Mouse (Mus musculus): Measurements from ENCODE around the gene Cyb5r4.
"Not testable (repeated sequence)": the region's sequence is repeated elsewhere in the genome, so short reads cannot be mapped to it uniquely, and the experiment has no call there.

Cyb5r4 gene

GRCm38 (mm10) chr9:87025764-87026163, 4.0 kb downstream of the Cyb5r4 start:
- peak; percentile 18 to 49 for DNase-seq (ENCODE audit: low spot score in 2 of 2)

GRCm38 (mm10) chr9:87027423-87028084, 5.7 kb downstream of the Cyb5r4 start:
- peak; percentile 46 to 58 for DNase-seq (ENCODE audit: low spot score in 2 of 2)

GRCm38 (mm10) chr9:87032196-87032595, 10.4 kb downstream of the Cyb5r4 start:
- DNase-seq (ENCODE audit: low spot score in 2 of 2): no peak

- no peak for DNase-seq (ENCODE audit: low spot score in 2 of 2)
Measured at GRCm38 (mm10) chr9:87034831-87035580, 13.2 kb downstream of the Cyb5r4 start.

GRCm38 (mm10) chr9:87049425-87049824, 27.6 kb downstream of the Cyb5r4 start:
- DNase-seq (ENCODE audit: low spot score in 2 of 2): no peak

GRCm38 (mm10) chr9:87055547-87056235, 33.9 kb downstream of the Cyb5r4 start:
- DNase-seq (ENCODE audit: low spot score in 2 of 2): no peak

- DNase-seq (ENCODE audit: low spot score in 2 of 2): no peak
Measured at GRCm38 (mm10) chr9:87062337-87062736, 40.5 kb downstream of the Cyb5r4 start.

- no peak for DNase-seq (ENCODE audit: low spot score in 2 of 2)
Measured at GRCm38 (mm10) chr9:87068160-87068559, 46.3 kb downstream of the Cyb5r4 start.

- DNase-seq (ENCODE audit: low spot score in 2 of 2): not testable (repeated sequence)
Measured at GRCm38 (mm10) chr9:87071566-87071965, 49.8 kb downstream of the Cyb5r4 start.

- DNase-seq (ENCODE audit: low spot score in 2 of 2): no peak
Measured at GRCm38 (mm10) chr9:87077919-87078318, 56.1 kb downstream of the Cyb5r4 start.

GRCm38 (mm10) chr9:87079511-87079910, 57.7 kb downstream of the Cyb5r4 start:
- no peak for DNase-seq (ENCODE audit: low spot score in 2 of 2)

- DNase-seq (ENCODE audit: low spot score in 2 of 2): no peak
Measured at GRCm38 (mm10) chr9:87086991-87087390, 65.2 kb downstream of the Cyb5r4 start.

- DNase-seq (ENCODE audit: low spot score in 2 of 2): peak in 1 of 2 experiments; percentile 9
Measured at GRCm38 (mm10) chr9:87097989-87098388, 76.2 kb downstream of the Cyb5r4 start.

GRCm38 (mm10) chr9:87115019-87115418, 93.2 kb downstream of the Cyb5r4 start:
- no peak for DNase-seq (ENCODE audit: low spot score in 2 of 2)

GRCm38 (mm10) chr9:87115456-87115931, 93.7 kb downstream of the Cyb5r4 start:
- DNase-seq (ENCODE audit: low spot score in 2 of 2): no peak

GRCm38 (mm10) chr9:87115978-87116377, 94.2 kb downstream of the Cyb5r4 start:
- DNase-seq (ENCODE audit: low spot score in 2 of 2): no peak

- DNase-seq (ENCODE audit: low spot score in 2 of 2): no peak
Measured at GRCm38 (mm10) chr9:87118996-87119395, 97.2 kb downstream of the Cyb5r4 start.

GRCm38 (mm10) chr9:87121956-87122493, 100.2 kb downstream of the Cyb5r4 start:
- no peak for DNase-seq (ENCODE audit: low spot score in 2 of 2)

- not testable (repeated sequence) for DNase-seq (ENCODE audit: low spot score in 2 of 2)
Measured at GRCm38 (mm10) chr9:87127046-87127445, 105.2 kb downstream of the Cyb5r4 start.

All from natural killer cell, adult 2 months (primary cell).